Mouse (Mus musculus): ENCODE measurements at regions not wholly inside any gene's neighbourhood (a gene's known extent, or its start where the extent isn't known, plus 50 kb on each side); places are given as distances from the start of the nearest gene placed in this dataset.

DNA sequence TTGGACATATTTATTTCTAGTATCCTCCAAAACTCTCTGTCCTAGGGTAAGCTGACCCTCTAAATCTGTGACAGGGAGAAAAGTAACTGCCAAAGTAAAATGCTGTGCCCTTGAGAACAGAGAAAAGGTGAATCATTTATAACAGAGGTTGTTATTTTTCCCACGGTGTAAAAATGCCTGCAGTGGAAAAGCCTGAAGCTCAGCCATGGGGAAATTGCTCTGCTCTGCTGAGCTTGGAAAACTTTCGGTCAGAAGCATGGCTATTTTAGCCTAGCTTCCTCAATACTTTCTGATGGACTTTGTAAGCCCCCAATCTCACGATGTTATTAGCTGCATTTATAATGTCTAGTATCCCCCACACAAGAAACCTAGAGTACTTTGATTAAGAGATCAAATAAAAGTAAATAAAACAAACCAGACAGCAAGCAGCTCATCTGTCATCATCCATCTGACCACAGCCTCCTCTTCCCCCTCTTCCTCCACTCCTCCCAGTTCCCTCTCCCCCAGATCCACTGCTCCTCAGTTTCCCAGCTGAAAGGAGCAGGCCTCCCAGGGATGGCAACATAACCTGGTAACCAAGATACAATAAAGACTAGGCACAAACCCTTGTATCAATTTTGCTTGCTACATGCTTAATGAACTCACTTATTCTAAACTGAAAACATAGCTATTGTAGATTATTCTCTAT lies 92.9 kb upstream of the Cnksr2 start:
- no peak overlapping the region for H3K9ac ChIP-seq (ENCODE audit: control insufficient read depth, low read depth, low read length, poor library complexity, severe bottlenecking)
- TF ChIP-seq TAL1 (IDR thresholded peaks at IDR 0.05; ENCODE audit: low read length): no peak
- no peak for TF ChIP-seq ZC3H11A (IDR thresholded peaks at IDR 0.05; ENCODE audit: low read depth, low read length)
- H3K9me3 ChIP-seq (replicated peaks; ENCODE audit: insufficient read depth, low read length): no peaks in the 10 kb centered on the region
- no peaks in the 10 kb centered on the region for H3K27me3 ChIP-seq (ENCODE audit: control insufficient read depth in 1 of 2, insufficient read depth in 2 of 2, low read length in 2 of 2)
- no peaks in the 10 kb centered on the region for H3K4me1 ChIP-seq (ENCODE audit: control insufficient read depth in 1 of 2, insufficient read depth in 2 of 2, low read length in 2 of 2)
- no peak overlapping the region for H3K4me3 ChIP-seq (ENCODE audit: control insufficient read depth in 1 of 2, insufficient read depth in 1 of 2, low read depth in 2 of 2, low read length in 2 of 2)
- no peaks in the 10 kb centered on the region for H3K79me2 ChIP-seq (ENCODE audit: control insufficient read depth, insufficient read depth, low read length, poor library complexity)
- DNase-seq (ENCODE audit: low read depth, low spot score): no peak
- no peak overlapping the region for H3K27ac ChIP-seq (ENCODE audit: control insufficient read depth, low read depth, low read length)
- no peaks in the 10 kb centered on the region for H3K36me3 ChIP-seq (ENCODE audit: control insufficient read depth in 1 of 2, insufficient read depth in 2 of 2, low read length in 2 of 2)

DNA sequence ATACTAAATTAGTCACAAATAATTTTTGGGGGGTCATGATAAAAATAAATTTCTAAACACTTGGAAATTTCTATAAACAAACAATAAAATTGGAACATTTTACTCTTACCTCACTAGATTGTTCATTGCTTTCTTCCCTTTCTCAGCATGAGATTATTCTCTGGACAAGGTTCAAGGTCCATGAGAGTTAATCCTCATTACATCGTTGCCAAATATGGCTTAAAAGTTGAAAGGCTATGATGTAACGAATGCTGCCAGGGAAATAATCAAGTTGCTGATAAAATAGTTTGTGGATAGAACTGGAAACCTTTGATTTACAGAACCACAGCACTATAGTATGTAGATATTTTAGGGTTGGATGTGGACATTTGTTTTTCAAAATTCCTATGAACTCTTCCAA lies 90.4 kb upstream of the Cnksr2 start:
- no peak overlapping the region for H3K4me3 ChIP-seq (ENCODE audit: control insufficient read depth in 1 of 2, insufficient read depth in 1 of 2, low read depth in 2 of 2, low read length in 2 of 2)
- H3K4me1 ChIP-seq (ENCODE audit: control insufficient read depth in 1 of 2, insufficient read depth in 2 of 2, low read length in 2 of 2): no peaks in the 10 kb centered on the region
- H3K27me3 ChIP-seq (ENCODE audit: control insufficient read depth in 1 of 2, insufficient read depth in 2 of 2, low read length in 2 of 2): no peaks in the 10 kb centered on the region
- H3K27ac ChIP-seq (ENCODE audit: control insufficient read depth, low read depth, low read length): no peak overlapping the region
- TF ChIP-seq MYC (IDR thresholded peaks at IDR 0.05; ENCODE audit: low read depth, low read length) (no peak), POLR2AphosphoS5 (IDR thresholded peaks at IDR 0.05; ENCODE audit: borderline replicate concordance, low read depth, low read length) (no peak), MEF2A (IDR thresholded peaks at IDR 0.05; ENCODE audit: extremely low read depth, insufficient replicate concordance, low read depth, low read length, poor library complexity, severe bottlenecking) (no peak), USF2 (IDR thresholded peaks at IDR 0.05; ENCODE audit: borderline replicate concordance in 1 of 2, insufficient read depth in 1 of 2, low read depth in 1 of 2, low read length in 2 of 2) (no peak), CHD1 (IDR thresholded peaks at IDR 0.05; ENCODE audit: low read depth, low read length) (no peak), MAFK (IDR thresholded peaks at IDR 0.05; ENCODE audit: borderline replicate concordance, low read depth, low read length) (no peak), TBP (IDR thresholded peaks at IDR 0.05; ENCODE audit: low read depth, low read length) (no peak), HCFC1 (IDR thresholded peaks at IDR 0.05; ENCODE audit: low read depth, low read length) (no peak), USF1 (IDR thresholded peaks at IDR 0.05; ENCODE audit: low read depth, low read length) (no peak), ZKSCAN1 (IDR thresholded peaks at IDR 0.05; ENCODE audit: low read depth, low read length) (no peak), ZNF384 (IDR thresholded peaks at IDR 0.05; ENCODE audit: low read depth, low read length) (no peak)
- no peaks in the 10 kb centered on the region for H3K79me2 ChIP-seq (ENCODE audit: control insufficient read depth, insufficient read depth, low read length, poor library complexity)
- H3K9me3 ChIP-seq (replicated peaks; ENCODE audit: insufficient read depth, low read length): no peaks in the 10 kb centered on the region
- no peak for DNase-seq (ENCODE audit: low read depth, low spot score)
- H3K9ac ChIP-seq (ENCODE audit: control insufficient read depth, low read depth, low read length, poor library complexity, severe bottlenecking): no peak overlapping the region
- H3K36me3 ChIP-seq (ENCODE audit: control insufficient read depth in 1 of 2, insufficient read depth in 2 of 2, low read length in 2 of 2): no peaks in the 10 kb centered on the region
